Mouse (Mus musculus) liver, embryonic 15.5 days (tissue): ENCODE measurements around the gene Zfp607b. TPM values are rescaled to one million over a fixed set of nuclear protein-coding genes. Genes with fewer than 3 reads are reported as not detected.

ENCODE experiments used
- ATAC-seq: fragments of 200-750 bp; cut with Nextera tagmentation; 2 replicates; pipeline ENCODE4 v1.8.0; 2017; ENCODE audit warnings: moderate number of reproducible peaks, mild to moderate bottlenecking, moderate library complexity; ENCODE audit not compliant: insufficient read depth
- H3K27ac ChIP-seq: fragments of 300-500 bp; sonication (generic); replicated peaks from 2 replicates; pipeline ENCODE4 v1.5.1; 2015; ENCODE audit warnings: mild to moderate bottlenecking, inconsistent platforms
- H3K27me3 ChIP-seq: fragments of 300-500 bp; sonication (generic); 2 replicates; pipeline ENCODE4 v1.6.1; 2015; ENCODE audit warnings: mild to moderate bottlenecking, inconsistent platforms
- H3K36me3 ChIP-seq: fragments of 300-500 bp; sonication (generic); replicated peaks from 2 replicates; pipeline ENCODE4 v1.6.1; 2015; ENCODE audit warnings: moderate library complexity, mild to moderate bottlenecking, inconsistent platforms
- H3K4me1 ChIP-seq: fragments of 300-500 bp; sonication (generic); replicated peaks from 2 replicates; pipeline ENCODE4 v1.6.1; 2015; ENCODE audit warnings: inconsistent platforms
- H3K4me2 ChIP-seq: fragments of 300-500 bp; sonication (generic); 2 replicates; pipeline ENCODE4 v1.6.1; 2015; ENCODE audit warnings: moderate library complexity, mild to moderate bottlenecking, inconsistent platforms
- H3K4me3 ChIP-seq: fragments of 300-500 bp; sonication (generic); replicated peaks from 2 replicates; pipeline ENCODE4 v1.5.1; 2015; ENCODE audit warnings: mild to moderate bottlenecking, inconsistent platforms
- H3K9ac ChIP-seq: fragments of 300-500 bp; sonication (generic); 2 replicates; pipeline ENCODE4 v1.6.1; 2015; ENCODE audit warnings: moderate library complexity, mild to moderate bottlenecking, inconsistent platforms
- H3K9me3 ChIP-seq: fragments of 300-500 bp; sonication (generic); replicated peaks from 2 replicates; pipeline ENCODE4 v1.6.1; 2016; ENCODE audit warnings: inconsistent platforms
- WGBS: fragments of 180-500 bp; shearing (Covaris S2); methylation state at CpG from one replicate; pipeline ENCODE4 v1.1.7; 2015; ENCODE audit warnings: mixed read lengths; ENCODE audit not compliant: insufficient replicate concordance; 5-methylcytosine and 5-hydroxymethylcytosine counted together
- polyA plus RNA-seq: library from polyadenylated mRNA; unstranded; fragments of >200 nt; fragmentation: Nextera tagmentation; extraction: Ambion mirVana; gene quantifications from 2 replicates; pipeline ENCODE4 v1.2.1, GENCODE M21; 2015

The Zfp607b gene
- polyA plus RNA-seq, 1 experiment from 2014 or later = 0.38 TPM

DNA sequence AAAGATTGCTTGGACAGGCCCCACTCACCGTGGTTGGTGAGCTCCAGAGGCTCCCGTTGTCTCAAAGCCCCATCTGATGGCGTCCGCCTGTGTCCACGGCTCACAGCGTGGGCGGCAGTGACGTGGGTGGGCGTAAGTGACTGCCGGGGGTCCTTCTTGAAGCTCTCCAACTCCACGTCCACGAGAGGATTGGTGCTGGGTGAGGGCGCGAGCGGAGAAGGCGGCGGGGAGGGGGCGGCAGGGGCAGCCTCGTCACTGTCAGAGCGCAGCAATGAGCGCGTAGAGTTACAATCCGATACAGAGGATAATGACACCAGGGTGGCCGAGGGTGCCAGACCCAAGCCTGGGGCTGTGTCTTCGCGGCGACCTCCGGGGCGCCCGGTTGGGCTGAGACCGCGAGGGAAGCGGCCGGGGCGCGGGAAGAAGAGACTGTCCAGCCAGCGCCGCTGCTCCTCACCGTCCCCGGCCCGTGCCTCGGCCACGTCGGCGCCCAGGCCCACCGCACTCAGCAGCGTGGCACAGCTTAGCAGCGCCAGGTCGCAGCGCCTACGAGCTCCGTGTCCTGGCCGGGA lies 31.2 kb upstream of the Zfp607b start:
- H3K4me2 ChIP-seq = peak overlapping the region; percentile 43; the same call in 1 of the 2 replicates
- peak overlapping the region; percentile 14; the same call in 1 of the 2 replicates for H3K4me3 ChIP-seq
- ATAC-seq = no peak

DNA sequence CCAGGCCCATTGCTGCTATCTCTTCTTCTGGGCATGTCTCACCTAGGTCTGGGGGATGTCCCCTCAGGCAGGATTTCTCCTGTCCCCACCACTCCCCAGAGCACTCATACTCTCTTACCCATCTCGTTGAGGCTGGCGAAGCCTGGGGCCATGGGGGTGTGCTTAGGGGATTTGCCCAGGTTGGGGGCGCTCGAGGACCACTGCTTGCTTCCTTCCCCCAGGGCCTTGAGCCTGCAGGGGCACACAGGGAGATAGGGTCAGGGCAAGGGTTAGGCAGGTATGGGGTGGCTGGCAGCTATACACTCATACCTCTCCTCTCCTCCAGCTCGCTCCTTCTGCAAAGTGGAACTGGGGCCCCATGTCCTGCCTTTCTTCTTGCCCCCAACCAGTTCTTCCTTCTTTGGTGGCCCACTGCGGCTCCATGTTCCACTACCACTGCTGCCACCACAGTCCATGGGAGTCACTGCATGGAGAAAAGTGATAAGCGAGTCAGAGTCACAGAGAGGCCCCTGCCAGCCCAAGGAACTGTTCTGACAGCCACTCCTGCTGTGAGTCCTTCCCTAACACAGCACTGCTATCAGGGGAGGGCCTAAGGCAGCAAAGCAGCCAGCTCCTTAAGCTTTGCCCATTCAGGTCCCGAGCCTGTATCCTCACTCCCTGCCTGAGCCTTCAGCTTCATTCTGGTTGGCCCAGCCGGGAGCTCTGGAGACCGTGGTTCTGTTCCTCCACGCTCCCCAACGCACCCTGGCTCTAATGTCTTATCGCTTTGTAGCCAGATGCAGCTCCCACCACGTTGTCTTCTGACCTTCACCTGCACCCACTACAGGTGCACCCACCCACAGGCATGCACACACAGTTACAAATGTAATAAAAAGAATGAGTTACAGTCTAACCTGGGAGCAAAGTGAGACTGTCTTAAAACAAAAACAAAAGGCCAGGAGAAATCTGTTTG lies 30.2 kb upstream of the Zfp607b start:
- 24% methylated on average over 14 of the region's 14 CpGs for WGBS
- no peak overlapping the region for H3K4me3 ChIP-seq
- H3K9me3 ChIP-seq = no peaks in the 10 kb centered on the region
- peaks cover 72% of the 10 kb centered on the region for H3K27me3 ChIP-seq
- H3K4me1 ChIP-seq = peaks cover 18% of the 10 kb centered on the region
- peak; percentile 76 for ATAC-seq
- H3K9ac ChIP-seq = no peak overlapping the region
- H3K4me2 ChIP-seq = peak overlapping the region; percentile 43
- no peaks in the 10 kb centered on the region for H3K36me3 ChIP-seq
- H3K27ac ChIP-seq = no peak overlapping the region

More for the DNA sequence above, 31.2 kb upstream of the Zfp607b start:
- WGBS = 23% methylated on average over 53 of the region's 53 CpGs
- Histone ChIP-seq H3K27me3 (peaks cover 78% of the 10 kb centered on the region), H3K9me3 (no peaks in the 10 kb centered on the region), H3K4me1 (peaks cover 22% of the 10 kb centered on the region), H3K36me3 (no peaks in the 10 kb centered on the region), H3K27ac (no peak overlapping the region), H3K9ac (no peak overlapping the region)

DNA sequence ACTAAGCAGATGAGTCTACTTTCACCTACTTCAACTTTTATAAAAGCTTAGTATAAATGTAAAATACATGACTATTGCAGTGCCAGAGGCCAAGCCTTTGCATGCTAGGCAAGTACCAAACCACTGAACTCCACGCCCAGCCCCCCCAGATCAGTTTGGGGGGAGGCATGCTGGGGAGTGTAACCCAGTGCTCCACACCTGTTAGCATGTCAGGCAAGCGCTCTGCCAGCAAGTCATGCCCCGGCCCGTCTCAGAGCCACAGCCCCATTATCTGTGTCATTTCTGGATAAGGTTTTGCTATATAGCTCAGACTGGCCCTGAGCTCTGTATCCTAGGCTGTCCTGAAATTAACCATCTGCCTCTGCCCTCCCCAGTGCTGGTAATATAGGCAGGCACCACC lies 27.1 kb upstream of the Zfp607b start:
- Histone ChIP-seq H3K36me3 (no peaks in the 10 kb centered on the region), H3K9me3 (no peaks in the 10 kb centered on the region), H3K4me2 (no peak overlapping the region), H3K9ac (no peak overlapping the region), H3K4me3 (no peak overlapping the region), H3K4me1 (peaks cover 16% of the 10 kb centered on the region), H3K27me3 (peaks cover 42% of the 10 kb centered on the region), H3K27ac (no peak overlapping the region)
- ATAC-seq = no peak
- WGBS = 56% methylated on average over 4 of the region's 4 CpGs

DNA sequence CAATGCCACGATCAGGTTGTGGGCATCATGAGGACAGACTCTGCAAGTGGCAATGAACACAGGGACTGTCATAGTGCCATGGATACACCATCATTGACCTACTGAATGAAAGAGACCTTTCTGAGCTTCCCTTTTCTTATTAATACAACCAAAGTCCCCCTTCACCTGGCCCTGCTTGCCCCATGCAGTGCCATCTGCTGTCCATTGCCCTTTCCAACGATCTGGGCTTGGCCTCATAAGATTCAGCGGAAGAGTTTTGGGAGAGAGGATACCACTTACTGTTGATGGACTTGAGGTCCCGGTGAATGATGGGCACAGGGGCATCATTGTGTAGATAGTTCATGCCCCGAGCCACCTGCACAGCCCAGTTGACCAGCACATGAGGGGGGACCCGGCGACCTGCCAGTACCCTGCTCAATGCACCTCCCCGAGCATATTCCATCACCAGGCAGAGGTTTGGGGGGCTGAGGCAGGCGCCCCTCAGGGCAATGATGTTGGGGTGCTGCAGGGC lies 16.0 kb upstream of the Zfp607b start:
- Histone ChIP-seq H3K4me2 (peak overlapping the region; percentile 98), H3K27me3 (peaks cover 14% of the 10 kb centered on the region), H3K4me3 (peak overlapping the region; percentile 76), H3K4me1 (peaks cover 23% of the 10 kb centered on the region), H3K36me3 (no peaks in the 10 kb centered on the region), H3K9ac (peak overlapping the region; percentile 80; the same call in 1 of the 2 replicates), H3K27ac (no peak overlapping the region), H3K9me3 (no peaks in the 10 kb centered on the region)
- no peak for ATAC-seq
- WGBS = 43% methylated on average over 9 of the region's 9 CpGs

DNA sequence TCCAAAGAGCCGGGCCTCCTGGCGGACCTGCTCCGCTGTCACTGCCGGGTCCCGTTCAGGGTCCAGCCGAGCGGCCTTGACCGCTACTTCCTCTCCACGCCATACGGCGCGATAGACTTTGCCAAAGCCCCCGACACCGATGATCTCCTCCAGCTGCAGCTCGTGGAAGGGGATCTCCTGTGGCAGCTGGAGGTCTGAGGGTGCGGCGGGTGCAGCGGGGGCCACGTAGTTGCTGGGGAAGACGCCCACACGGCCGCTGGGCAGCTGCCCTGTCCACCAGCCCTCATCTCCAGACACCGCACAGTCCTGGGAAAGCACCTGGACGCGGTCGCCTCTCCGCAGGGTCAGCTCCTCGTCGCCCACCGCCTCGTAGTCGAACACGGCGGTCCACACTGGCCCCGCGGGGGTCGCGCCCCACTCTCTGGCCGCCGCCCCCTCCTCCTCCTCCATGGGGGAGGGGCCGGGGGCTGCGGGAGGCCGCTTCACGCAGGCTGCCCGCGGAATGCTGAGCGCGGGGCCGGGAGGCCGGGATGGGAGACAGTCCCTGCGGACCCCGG lies 15.5 kb upstream of the Zfp607b start:
- 0 out of 2 replicates have a peak, but pooled peaks have one; percentile 1 for ATAC-seq
- Histone ChIP-seq H3K9ac (peak overlapping the region; percentile 80), H3K36me3 (no peaks in the 10 kb centered on the region), H3K27ac (no peak overlapping the region), H3K4me1 (peaks cover 23% of the 10 kb centered on the region), H3K4me3 (peak overlapping the region; percentile 76), H3K9me3 (no peaks in the 10 kb centered on the region), H3K27me3 (peaks cover 14% of the 10 kb centered on the region), H3K4me2 (peak overlapping the region; percentile 98)
- WGBS = under 1% methylated on average over 52 of the region's 52 CpGs

DNA sequence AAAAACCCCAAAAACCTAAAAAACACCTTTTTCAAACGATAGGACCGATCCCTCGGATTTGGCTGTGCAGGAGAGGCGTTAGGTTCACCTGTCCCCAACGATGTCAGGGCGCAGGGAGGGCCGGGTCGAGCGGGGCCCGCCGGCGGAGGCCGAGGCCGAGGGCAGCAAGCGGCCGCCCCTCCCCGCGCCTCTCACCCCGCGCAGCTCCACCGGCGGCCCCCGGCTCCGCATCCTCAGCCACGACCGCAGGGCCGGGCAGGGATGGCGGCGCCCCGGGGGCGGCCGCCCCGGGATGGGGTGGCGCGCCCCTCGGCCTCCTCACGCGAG lies 15.0 kb upstream of the Zfp607b start:
- WGBS = 0% methylated on average over 38 of the region's 38 CpGs
- peak overlapping the region; percentile 80 for H3K27ac ChIP-seq
- H3K27me3 ChIP-seq = peaks cover 14% of the 10 kb centered on the region
- peak overlapping the region; percentile 76 for H3K4me3 ChIP-seq
- peak; percentile 71 for ATAC-seq
- peak overlapping the region; percentile 80 for H3K9ac ChIP-seq
- peak overlapping the region; percentile 98 for H3K4me2 ChIP-seq
- no peaks in the 10 kb centered on the region for H3K9me3 ChIP-seq
- H3K36me3 ChIP-seq = no peaks in the 10 kb centered on the region
- peaks cover 23% of the 10 kb centered on the region for H3K4me1 ChIP-seq

DNA sequence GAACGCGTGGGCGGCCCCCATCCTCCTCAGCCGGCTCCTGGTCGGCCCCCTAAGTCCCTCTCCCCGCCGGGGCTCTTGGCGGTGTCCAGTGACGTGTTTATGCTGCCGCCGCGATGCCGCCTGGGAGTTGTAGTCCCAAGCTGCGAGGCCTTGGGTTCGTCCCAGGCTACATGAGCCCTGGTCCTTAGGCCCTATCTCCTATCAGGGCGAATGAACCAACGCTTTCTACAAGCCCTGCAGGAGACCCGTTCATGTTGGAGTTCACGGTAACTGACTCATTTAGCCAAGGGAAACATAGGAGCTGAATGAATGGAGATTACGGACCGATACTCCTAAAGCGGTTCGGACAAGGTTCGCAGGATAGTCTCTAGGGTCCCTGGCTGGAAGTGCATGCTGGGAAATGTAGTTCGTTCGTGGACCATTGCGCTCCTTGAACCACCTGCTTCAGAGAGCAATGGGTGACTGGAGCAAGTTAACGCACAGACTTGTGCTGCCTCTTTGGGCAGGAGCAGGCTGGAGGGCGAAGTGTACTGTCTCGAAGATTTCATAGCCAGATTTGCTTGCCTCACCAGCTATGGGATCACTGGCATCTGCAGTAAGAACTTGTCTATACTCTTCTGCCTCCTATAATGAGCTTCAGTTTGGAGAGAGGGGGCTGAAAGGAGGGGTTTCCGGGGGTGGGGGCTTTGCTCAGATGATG lies 14.5 kb upstream of the Zfp607b start, which contains the start of gene Map3k10:
TSS of gene Map3k10 (minus strand) at position 77 of the 700 bp plus-strand sequence.
- Histone ChIP-seq H3K4me3 (peak within 1 kb of the TSS; percentile 76), H3K27me3 (peaks cover 14% of the 10 kb centered on the region), H3K9me3 (no peaks in the 10 kb centered on the region), H3K4me1 (peaks cover 23% of the 10 kb centered on the region), H3K36me3 (no peaks in the 10 kb centered on the region), H3K4me2 (peak within 1 kb of the TSS; percentile 98), H3K27ac (peak within 1 kb of the TSS; percentile 80), H3K9ac (peak within 1 kb of the TSS; percentile 80)
- ATAC-seq = peak; percentile 96
- WGBS = under 1% methylated on average over 31 of the region's 31 CpGs

DNA sequence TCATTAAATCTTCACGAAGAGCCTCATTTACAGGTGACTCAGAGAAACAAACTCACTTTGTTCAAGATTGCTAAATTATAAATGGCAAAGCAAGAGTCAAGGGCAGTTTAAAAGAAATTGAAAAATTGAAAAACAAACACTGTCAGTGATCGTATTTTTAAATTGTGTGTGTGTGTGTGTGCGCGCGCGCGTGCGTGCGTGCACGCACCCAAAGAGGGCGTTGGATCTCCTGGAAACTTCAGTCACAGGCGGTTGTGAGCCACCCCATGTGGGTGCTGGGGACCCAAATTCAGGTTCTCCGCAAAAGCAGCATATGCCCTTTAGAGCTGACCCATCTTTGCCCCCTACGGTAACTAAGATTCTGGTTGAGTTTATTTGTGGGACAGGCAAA lies 13.9 kb upstream of the Zfp607b start:
- H3K9me3 ChIP-seq = no peaks in the 10 kb centered on the region
- no peaks in the 10 kb centered on the region for H3K36me3 ChIP-seq
- H3K4me2 ChIP-seq = peak overlapping the region; percentile 98
- peaks cover 23% of the 10 kb centered on the region for H3K4me1 ChIP-seq
- ATAC-seq = no peak
- peak overlapping the region; percentile 76 for H3K4me3 ChIP-seq
- peaks cover 14% of the 10 kb centered on the region for H3K27me3 ChIP-seq
- 33% methylated on average over 14 of the region's 14 CpGs for WGBS
- 0 out of 2 replicates have a peak overlapping the region, but pooled peaks have one; percentile 80 for H3K27ac ChIP-seq
- peak overlapping the region; percentile 80; the same call in 1 of the 2 replicates for H3K9ac ChIP-seq

DNA sequence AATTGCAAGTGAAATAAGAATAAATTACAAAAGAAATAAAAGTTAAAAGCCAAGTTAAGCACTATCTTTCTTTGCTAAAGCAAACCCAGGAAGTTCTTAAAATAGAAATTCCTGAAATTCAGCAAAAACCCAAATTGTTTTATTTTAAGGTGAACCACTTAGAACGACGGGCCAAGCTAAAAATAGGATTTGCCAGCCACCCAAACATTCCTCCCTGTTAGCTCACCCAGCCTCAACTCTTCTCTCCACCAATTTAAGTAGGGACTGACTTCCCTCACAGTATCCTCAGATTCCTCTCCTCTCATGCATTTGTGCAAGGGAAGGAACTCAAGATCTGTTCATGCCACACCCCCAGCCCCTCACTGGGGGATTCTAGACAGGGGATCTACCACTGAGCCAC lies 5.9 kb upstream of the Zfp607b start:
- no peaks in the 10 kb centered on the region for H3K36me3 ChIP-seq
- no peak overlapping the region for H3K9ac ChIP-seq
- H3K4me2 ChIP-seq = no peak overlapping the region
- ATAC-seq = no peak
- peaks cover 2% of the 10 kb centered on the region for H3K4me1 ChIP-seq
- 21% methylated on average over 2 of the region's 2 CpGs for WGBS
- peaks cover 3% of the 10 kb centered on the region for H3K27me3 ChIP-seq
- H3K9me3 ChIP-seq = no peaks in the 10 kb centered on the region
- no peak overlapping the region for H3K27ac ChIP-seq
- no peak overlapping the region for H3K4me3 ChIP-seq

DNA sequence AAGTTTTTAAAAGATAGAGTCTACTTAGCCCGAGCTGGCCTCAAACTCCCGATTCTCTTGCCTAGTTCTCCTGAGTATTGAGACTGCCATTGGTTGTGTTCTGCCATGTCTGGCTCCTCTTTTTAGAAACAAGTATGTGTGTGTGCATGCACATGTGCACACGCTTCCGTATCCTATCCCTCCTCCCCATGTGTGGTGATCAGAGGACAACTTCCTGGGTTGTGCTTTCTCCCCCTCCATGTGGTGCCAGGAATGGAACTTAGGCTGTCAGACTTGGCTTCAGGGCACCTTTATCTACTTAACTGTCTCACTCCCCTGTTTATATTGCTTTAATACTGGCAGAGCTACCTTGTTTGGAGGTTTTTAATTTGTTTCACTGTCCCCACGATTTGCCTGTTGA lies 3.9 kb upstream of the Zfp607b start:
- no peak overlapping the region for H3K4me2 ChIP-seq

More for the DNA sequence above, 3.9 kb upstream of the Zfp607b start:
- Histone ChIP-seq H3K4me3 (no peak overlapping the region), H3K9ac (no peak overlapping the region), H3K27me3 (peaks cover 3% of the 10 kb centered on the region), H3K9me3 (no peaks in the 10 kb centered on the region), H3K36me3 (no peaks in the 10 kb centered on the region), H3K4me1 (peaks cover 19% of the 10 kb centered on the region), H3K27ac (no peak overlapping the region)
- WGBS = 25% methylated on average over 5 of the region's 5 CpGs
- no peak for ATAC-seq
